Mouse (Mus musculus) forebrain, embryonic 16.5 days (tissue): ENCODE data around the gene Tppp3. TPM values are rescaled to one million over a fixed set of nuclear protein-coding genes. Genes with fewer than 3 reads are reported as not detected.

ENCODE experiments used
- ATAC-seq: fragments of 200-750 bp; cut with Nextera tagmentation; 2 replicates; pipeline ENCODE4 v1.8.0; 2017; ENCODE audit warnings: mild to moderate bottlenecking, moderate library complexity
- H3K27ac ChIP-seq: fragments of 300-500 bp; sonication (generic); 2 replicates; pipeline ENCODE4 v1.5.1; 2014; ENCODE audit warnings: low read length, control low read depth
- H3K27me3 ChIP-seq: fragments of 300-500 bp; sonication (generic); replicated peaks from 2 replicates; pipeline ENCODE4 v1.6.1; 2014; ENCODE audit warnings: low read length; ENCODE audit not compliant: control insufficient read depth, insufficient read depth
- H3K36me3 ChIP-seq: fragments of 300-500 bp; sonication (generic); 2 replicates; pipeline ENCODE4 v1.6.1; 2014; ENCODE audit not compliant: control insufficient read depth, insufficient read depth
- H3K4me1 ChIP-seq: fragments of 300-500 bp; sonication (generic); replicated peaks from 2 replicates; pipeline ENCODE4 v1.6.1; 2014; ENCODE audit warnings: low read length; ENCODE audit not compliant: control insufficient read depth, insufficient read depth
- H3K4me2 ChIP-seq: fragments of 300-500 bp; sonication (generic); 2 replicates; pipeline ENCODE4 v1.6.1; 2014; ENCODE audit warnings: mild to moderate bottlenecking, low read length, control low read depth
- H3K4me3 ChIP-seq: fragments of 300-500 bp; sonication (generic); replicated peaks from 2 replicates; pipeline ENCODE4 v1.5.1; 2014; ENCODE audit warnings: mild to moderate bottlenecking, low read length, control low read depth
- H3K9ac ChIP-seq: fragments of 300-500 bp; sonication (generic); replicated peaks from 2 replicates; pipeline ENCODE4 v1.6.1; 2014; ENCODE audit warnings: low read depth, low read length, control low read depth
- H3K9me3 ChIP-seq: fragments of 300-500 bp; sonication (generic); 2 replicates; pipeline ENCODE4 v1.6.1; 2016; ENCODE audit warnings: low read length; ENCODE audit not compliant: control insufficient read depth
- WGBS: fragments of 180-500 bp; shearing (Covaris S2); extraction: QIAGEN DNeasy Blood & Tissue Kit; methylation state at CpG from one replicate; pipeline ENCODE4 v1.1.7; 2014; 5-methylcytosine and 5-hydroxymethylcytosine counted together
- polyA plus RNA-seq: library from polyadenylated mRNA; unstranded; fragments of >200 nt; fragmentation: Nextera tagmentation; extraction: Ambion mirVana; gene quantifications from 2 replicates; pipeline ENCODE4 v1.2.1, GENCODE M21; 2015

Tppp3 gene
- polyA plus RNA-seq, 1 experiment from 2014 or later, result 56.5 TPM

DNA sequence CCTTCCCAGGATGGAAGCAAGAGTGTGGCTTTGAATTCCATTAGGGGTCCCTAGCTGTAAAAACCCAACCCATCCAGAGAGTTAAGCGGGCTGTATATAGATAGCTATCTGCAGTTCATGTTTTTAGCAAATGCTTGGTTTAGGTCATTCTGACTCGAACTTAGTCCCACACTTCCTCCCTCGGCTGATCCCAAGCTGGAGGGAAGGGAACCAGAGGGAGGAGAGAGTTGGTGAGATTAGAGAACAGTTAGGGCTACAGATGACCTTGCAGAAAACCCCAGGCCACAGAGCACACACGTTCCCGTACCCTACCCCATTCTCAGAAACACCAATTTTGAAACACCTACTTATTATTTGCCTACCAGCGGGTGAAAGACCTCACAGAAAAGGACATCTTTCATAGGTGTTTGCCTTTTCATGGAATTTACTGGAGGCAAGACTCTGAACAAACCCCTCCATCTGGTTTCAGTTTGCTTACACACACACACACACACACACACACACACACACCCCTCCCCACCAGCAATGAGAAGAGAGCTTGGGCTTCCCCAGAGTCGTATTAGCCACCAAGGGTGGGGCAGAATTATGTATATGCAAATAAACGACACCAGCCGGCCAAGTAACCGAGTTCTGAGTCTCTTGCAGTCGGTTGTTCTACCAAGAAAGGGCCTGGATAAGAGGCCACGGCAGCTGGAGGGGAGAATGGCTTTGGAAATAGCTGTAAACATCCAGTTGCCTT is 38.8 kb upstream of the Tppp3 start:
- H3K4me1 ChIP-seq, result no peaks in the 10 kb centered on the region
- ATAC-seq, result no peak
- no peak overlapping the region for H3K4me3 ChIP-seq
- H3K27ac ChIP-seq, result no peak overlapping the region
- H3K27me3 ChIP-seq, result no peaks in the 10 kb centered on the region
- H3K4me2 ChIP-seq, result no peak overlapping the region
- no peaks in the 10 kb centered on the region for H3K9me3 ChIP-seq
- H3K36me3 ChIP-seq, result no peaks in the 10 kb centered on the region
- H3K9ac ChIP-seq, result no peak overlapping the region
- 60% methylated on average over 12 of the region's 12 CpGs for WGBS

DNA sequence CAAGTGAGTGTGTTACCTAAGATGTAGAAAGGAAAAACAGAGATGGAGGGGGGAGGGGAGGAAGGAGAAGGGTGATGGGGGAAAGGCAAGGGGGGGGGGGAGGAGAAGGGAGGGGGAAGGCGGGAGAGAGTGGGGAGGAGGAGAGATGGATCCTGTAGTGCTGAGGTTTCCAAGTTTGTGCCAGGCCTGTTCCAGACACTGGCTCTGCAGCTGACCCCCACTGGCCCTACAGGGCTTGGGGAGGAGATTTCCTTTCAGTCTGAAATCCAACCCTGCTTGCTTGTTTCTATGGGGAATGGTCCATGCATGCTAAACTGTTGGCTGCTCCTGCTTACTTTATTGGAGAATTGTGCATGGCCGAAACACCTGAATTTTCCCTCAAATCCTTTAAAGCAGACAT is 37.4 kb upstream of the Tppp3 start:
- no peaks in the 10 kb centered on the region for H3K4me1 ChIP-seq
- no peaks in the 10 kb centered on the region for H3K36me3 ChIP-seq
- H3K27ac ChIP-seq, result no peak overlapping the region
- no peak for ATAC-seq
- no peak overlapping the region for H3K9ac ChIP-seq
- no peaks in the 10 kb centered on the region for H3K9me3 ChIP-seq
- H3K27me3 ChIP-seq, result no peaks in the 10 kb centered on the region
- WGBS, result 50% methylated on average over 1 of the region's 2 CpGs
- H3K4me3 ChIP-seq, result no peak overlapping the region
- no peak overlapping the region for H3K4me2 ChIP-seq

DNA sequence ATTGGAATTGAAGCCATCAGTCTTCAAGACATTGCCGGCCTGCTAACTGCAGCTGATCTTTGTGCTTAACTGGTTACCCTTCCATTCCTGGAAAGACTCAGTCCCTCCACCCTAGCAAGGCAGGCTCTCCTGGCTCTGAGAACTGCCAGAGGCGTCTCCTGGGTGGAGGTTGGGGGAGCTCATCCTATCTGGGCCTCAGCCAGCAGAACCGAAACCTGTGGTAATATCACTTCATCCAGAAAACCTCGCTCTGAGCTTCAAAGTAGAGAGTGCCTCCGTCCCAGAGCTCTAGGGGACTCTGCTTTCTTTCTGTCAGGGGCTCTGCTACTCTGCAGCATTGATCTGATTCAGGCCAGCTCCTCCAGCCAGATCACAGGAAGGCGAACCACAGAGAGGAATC is 35.7 kb upstream of the Tppp3 start:
- no peak overlapping the region for H3K27ac ChIP-seq
- WGBS, result 76% methylated on average over 6 of the region's 6 CpGs
- no peaks in the 10 kb centered on the region for H3K4me1 ChIP-seq
- no peak for ATAC-seq
- H3K9ac ChIP-seq, result no peak overlapping the region
- H3K4me3 ChIP-seq, result no peak overlapping the region
- no peaks in the 10 kb centered on the region for H3K9me3 ChIP-seq
- H3K27me3 ChIP-seq, result no peaks in the 10 kb centered on the region
- H3K4me2 ChIP-seq, result no peak overlapping the region
- no peaks in the 10 kb centered on the region for H3K36me3 ChIP-seq

DNA sequence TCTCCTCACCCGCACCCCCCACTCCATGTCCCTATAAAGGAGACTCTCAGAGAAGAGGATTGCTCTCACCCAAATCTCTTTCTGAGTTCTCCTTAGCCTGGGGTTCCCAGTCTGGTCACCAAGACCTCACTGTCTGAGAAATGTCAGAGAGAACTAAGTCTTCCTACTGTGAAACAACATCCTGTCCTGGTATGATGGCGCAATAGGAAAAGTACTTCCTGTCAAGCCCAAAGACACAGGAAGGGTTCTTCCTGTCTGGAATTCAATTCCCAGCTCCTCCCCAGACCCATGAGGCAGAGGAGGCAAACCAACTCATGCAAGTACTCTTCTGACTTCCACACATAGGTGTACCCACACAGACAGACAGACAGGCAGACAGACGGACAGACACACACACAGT is 33.3 kb upstream of the Tppp3 start:
- no peak overlapping the region for H3K4me3 ChIP-seq
- 90% methylated on average over 3 of the region's 3 CpGs for WGBS
- no peak overlapping the region for H3K9ac ChIP-seq
- H3K27ac ChIP-seq, result no peak overlapping the region
- no peak overlapping the region for H3K4me2 ChIP-seq
- no peaks in the 10 kb centered on the region for H3K4me1 ChIP-seq
- no peaks in the 10 kb centered on the region for H3K9me3 ChIP-seq
- no peaks in the 10 kb centered on the region for H3K36me3 ChIP-seq
- no peaks in the 10 kb centered on the region for H3K27me3 ChIP-seq
- no peak for ATAC-seq

DNA sequence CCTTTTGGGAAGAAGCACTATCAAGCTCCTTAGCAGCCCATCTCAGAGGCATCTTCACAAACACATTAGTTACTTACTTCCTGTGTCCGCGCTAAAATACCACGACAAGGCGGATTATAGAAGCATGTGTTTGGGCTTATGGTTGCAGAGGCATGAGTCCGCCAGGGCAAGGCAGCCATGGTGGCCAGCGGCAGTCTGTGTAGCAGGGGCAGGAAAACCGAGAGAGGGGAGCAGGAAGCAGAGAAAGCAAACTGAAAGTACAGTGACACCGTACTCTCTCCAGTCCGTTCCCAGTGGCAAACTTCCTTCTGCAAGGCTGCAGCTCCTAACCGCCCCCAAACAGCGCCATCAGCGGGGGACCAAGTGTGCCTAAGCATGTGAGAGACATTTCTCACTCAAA is 28.5 kb upstream of the Tppp3 start:
- Histone ChIP-seq H3K9ac (no peak overlapping the region), H3K4me1 (peaks cover 15% of the 10 kb centered on the region)

DNA sequence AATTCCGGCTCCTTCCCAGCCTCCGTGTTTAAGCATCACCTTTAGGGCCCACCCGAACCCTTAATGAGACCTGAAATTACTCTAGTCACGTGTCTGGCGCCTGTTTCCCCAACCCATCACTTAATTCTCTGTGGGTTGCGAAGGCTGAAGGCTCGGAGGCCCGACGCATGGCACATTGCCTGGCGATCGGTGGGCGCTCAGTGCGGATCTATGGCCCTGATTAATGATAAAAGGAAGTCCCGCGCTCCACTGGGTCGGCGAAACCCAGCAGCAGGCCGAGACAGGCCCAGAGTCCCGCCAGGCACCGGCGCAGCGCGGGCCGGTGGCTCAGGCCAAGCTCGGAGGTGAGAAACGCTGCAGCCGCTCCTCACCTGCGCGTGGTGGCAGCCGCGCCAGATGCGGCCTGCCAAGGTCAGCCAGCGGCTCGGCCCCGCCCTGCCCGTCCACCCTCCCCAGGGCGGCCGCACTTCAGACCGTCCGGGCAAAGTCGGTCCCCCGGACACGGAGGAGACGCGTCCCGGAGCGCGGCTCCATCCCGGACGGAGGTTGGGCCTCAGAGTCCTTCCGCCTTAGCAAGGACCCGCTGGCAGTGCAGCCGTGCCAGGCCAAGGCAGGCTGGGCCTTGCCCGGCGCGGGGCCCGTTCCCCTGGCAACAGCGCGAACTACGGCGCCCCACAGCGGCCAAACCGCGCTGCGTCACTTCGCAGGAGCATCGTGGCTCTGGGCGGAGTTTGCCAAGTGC is 25.3 kb upstream of the Tppp3 start, which contains the start of gene Zdhhc1:
Zdhhc1 (minus strand) TSS at position 464 of the 742 bp plus-strand sequence.
- H3K4me1 ChIP-seq, result peaks cover 15% of the 10 kb centered on the region
- peak within 1 kb of the TSS; percentile 62 for H3K27ac ChIP-seq
- peak within 1 kb of the TSS; percentile 90 for H3K9ac ChIP-seq
- peak; percentile 90 for ATAC-seq
- peak within 1 kb of the TSS; percentile 84 for H3K4me3 ChIP-seq
- H3K4me2 ChIP-seq, result peak within 1 kb of the TSS; percentile 98
- H3K27me3 ChIP-seq, result no peaks in the 10 kb centered on the region
- H3K9me3 ChIP-seq, result no peaks in the 10 kb centered on the region
- WGBS, result under 1% methylated on average over 67 of the region's 68 CpGs
- no peaks in the 10 kb centered on the region for H3K36me3 ChIP-seq

More for the DNA sequence above, 28.5 kb upstream of the Tppp3 start:
- WGBS, result 82% methylated on average over 12 of the region's 12 CpGs
- Histone ChIP-seq H3K36me3 (no peaks in the 10 kb centered on the region), H3K9me3 (no peaks in the 10 kb centered on the region), H3K4me2 (no peak overlapping the region), H3K4me3 (no peak overlapping the region), H3K27ac (no peak overlapping the region), H3K27me3 (no peaks in the 10 kb centered on the region)
- ATAC-seq, result no peak

DNA sequence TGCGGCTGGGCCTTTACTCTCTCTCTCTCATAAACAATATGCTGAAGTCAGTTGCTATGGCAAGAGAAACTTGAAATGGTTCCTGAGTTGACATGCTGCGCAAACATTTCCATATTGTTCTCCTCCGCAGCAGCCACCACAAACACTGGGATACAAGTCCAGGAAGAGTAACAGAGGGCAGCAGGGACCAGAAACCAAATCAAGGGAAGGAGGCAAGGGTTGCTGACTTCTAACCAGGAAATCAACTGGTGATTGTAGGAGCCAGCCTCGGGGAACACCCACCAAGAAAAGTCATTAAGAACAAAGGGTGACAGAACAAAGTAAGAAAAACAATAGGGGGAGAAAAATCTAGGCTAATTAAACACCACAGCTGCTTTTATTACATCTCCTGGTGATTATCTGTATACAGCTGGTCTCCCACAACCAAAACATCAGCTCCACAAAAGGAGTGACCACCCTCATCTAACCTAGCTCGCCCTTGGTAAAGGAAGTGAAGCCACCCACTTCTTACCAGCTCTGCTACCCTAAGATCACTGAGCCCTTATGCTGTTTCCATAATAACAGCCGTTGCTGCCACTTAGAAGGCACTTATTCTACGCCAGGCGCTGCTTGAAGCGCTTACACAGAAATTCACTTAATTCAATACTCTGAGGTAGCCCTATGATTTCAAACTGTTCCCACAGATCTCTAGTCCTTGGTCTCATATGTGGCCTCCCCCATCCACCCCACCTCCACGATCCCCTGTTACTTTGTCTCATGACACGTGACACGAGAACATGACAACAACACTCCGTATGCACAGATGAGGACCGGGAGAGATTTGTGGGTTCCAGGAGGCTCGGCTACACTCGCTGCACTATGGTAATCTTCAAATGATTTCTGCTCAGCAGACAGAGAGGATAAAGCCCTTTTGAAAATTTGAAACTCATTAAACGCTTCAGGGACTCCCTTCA is 24.3 kb upstream of the Tppp3 start:
- peak; percentile 18; the same call in 1 of the 2 replicates for ATAC-seq
- Histone ChIP-seq H3K27ac (no peak overlapping the region; the same call in 1 of the 2 replicates), H3K36me3 (no peaks in the 10 kb centered on the region), H3K27me3 (no peaks in the 10 kb centered on the region), H3K4me3 (peak overlapping the region; percentile 84), H3K4me2 (peak overlapping the region; percentile 98), H3K4me1 (peaks cover 15% of the 10 kb centered on the region), H3K9ac (peak overlapping the region; percentile 90), H3K9me3 (no peaks in the 10 kb centered on the region)
- WGBS, result 23% methylated on average over 17 of the region's 17 CpGs

DNA sequence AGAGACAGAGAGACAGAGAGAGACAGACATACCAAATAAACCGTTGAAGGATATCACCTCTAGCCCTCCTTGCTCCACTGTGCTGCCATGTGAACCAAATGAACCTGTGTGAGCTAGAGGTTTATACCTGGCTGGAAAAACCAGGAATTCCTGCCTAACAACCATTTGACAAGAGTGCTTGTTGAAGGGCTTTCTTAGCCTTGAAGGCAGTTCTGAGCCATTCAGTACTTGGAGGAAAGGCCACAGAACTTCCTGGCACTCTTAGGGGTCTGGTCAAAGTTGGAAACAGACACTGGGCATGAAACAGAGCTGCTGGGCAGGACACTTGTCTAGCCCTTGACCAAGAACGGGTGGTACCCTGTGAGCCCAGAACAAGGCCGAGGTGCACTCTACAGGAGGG is 23.2 kb upstream of the Tppp3 start:
- Histone ChIP-seq H3K9ac (no peak overlapping the region), H3K9me3 (no peaks in the 10 kb centered on the region), H3K36me3 (no peaks in the 10 kb centered on the region), H3K4me2 (no peak overlapping the region), H3K4me1 (peaks cover 15% of the 10 kb centered on the region), H3K4me3 (no peak overlapping the region), H3K27ac (no peak overlapping the region), H3K27me3 (no peaks in the 10 kb centered on the region)
- WGBS, result 88% methylated on average over 3 of the region's 3 CpGs
- no peak for ATAC-seq

DNA sequence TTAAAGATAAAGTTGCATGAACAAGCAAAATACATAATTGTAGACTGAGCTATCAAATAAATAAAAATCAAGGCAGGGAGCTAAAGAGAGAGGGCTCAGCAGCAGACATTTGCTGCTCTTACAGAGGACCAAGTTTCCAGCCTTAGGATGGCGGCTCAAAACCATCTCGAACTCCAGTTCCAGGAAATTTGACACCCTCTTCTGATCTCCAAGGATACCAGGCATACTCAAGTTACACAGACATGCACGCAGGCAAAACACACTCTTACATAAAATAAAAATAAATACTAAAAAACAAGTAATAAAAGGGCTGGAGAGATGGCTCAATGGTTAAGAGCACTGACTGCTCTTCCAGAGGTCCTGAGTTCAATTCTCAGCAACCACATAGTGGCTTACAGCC is 22.2 kb upstream of the Tppp3 start:
- Histone ChIP-seq H3K9ac (no peak overlapping the region), H3K4me3 (no peak overlapping the region), H3K9me3 (no peaks in the 10 kb centered on the region), H3K4me2 (no peak overlapping the region), H3K27ac (no peak overlapping the region), H3K36me3 (no peaks in the 10 kb centered on the region), H3K4me1 (peaks cover 15% of the 10 kb centered on the region), H3K27me3 (no peaks in the 10 kb centered on the region)
- ATAC-seq, result no peak
- WGBS, result 66% methylated on average over 3 of the region's 3 CpGs
